Mouse (Mus musculus): ENCODE data around the gene Mast3. TPM values are rescaled to one million over a fixed set of nuclear protein-coding genes. Genes with fewer than 3 reads are reported as not detected.
A peak's percentile ranks its signal among the peaks of the same experiment; 100 is the strongest.

Mast3 gene
- polyA plus RNA-seq, 1 experiment from 2014 or later = 10.7 TPM

- 86% methylated on average over 16 of the region's 16 CpGs for WGBS
- Histone ChIP-seq H3K4me3 (ENCODE audit: low read depth, low read length) (no peak overlapping the region), H3K36me3 (ENCODE audit: control insufficient read depth, insufficient read depth, low read length) (peaks cover 32% of the 10 kb centered on the region), H3K9me3 (ENCODE audit: control insufficient read depth, low read depth, low read length) (no peaks in the 10 kb centered on the region), H3K4me2 (replicated peaks; ENCODE audit: low read depth, low read length) (no peak overlapping the region), H3K27ac (ENCODE audit: low read length) (no peak overlapping the region), H3K27me3 (ENCODE audit: control insufficient read depth, insufficient read depth, low read length) (no peaks in the 10 kb centered on the region), H3K9ac (replicated peaks; ENCODE audit: low read depth, low read length) (no peak overlapping the region), H3K4me1 (ENCODE audit: control insufficient read depth, insufficient read depth, low read length) (peaks cover 19% of the 10 kb centered on the region; the same call in 1 of the 2 replicates)
- ATAC-seq (ENCODE audit: insufficient number of reproducible peaks, insufficient read depth, low FRiP score, low read depth) = no peak
Measured at GRCm38 (mm10) chr8:70768956-70769355, 35.9 kb downstream of the Mast3 start.

- no peak for ATAC-seq (ENCODE audit: insufficient number of reproducible peaks, insufficient read depth, low FRiP score, low read depth)
- Histone ChIP-seq H3K27ac (ENCODE audit: low read length) (no peak overlapping the region), H3K9me3 (ENCODE audit: control insufficient read depth, low read depth, low read length) (no peaks in the 10 kb centered on the region), H3K4me1 (ENCODE audit: control insufficient read depth, insufficient read depth, low read length) (peaks cover 13% of the 10 kb centered on the region; the same call in 1 of the 2 replicates), H3K36me3 (ENCODE audit: control insufficient read depth, insufficient read depth, low read length) (peaks cover 32% of the 10 kb centered on the region), H3K4me2 (replicated peaks; ENCODE audit: low read depth, low read length) (no peak overlapping the region), H3K4me3 (ENCODE audit: low read depth, low read length) (no peak overlapping the region), H3K9ac (replicated peaks; ENCODE audit: low read depth, low read length) (no peak overlapping the region), H3K27me3 (ENCODE audit: control insufficient read depth, insufficient read depth, low read length) (no peaks in the 10 kb centered on the region)
- 95% methylated on average over 32 of the region's 32 CpGs for WGBS
Measured at GRCm38 (mm10) chr8:70768231-70768776, 36.5 kb downstream of the Mast3 start.

GRCm38 (mm10) chr8:70767503-70767902 is 37.4 kb downstream of the Mast3 start:
- H3K27me3 ChIP-seq (ENCODE audit: control insufficient read depth, insufficient read depth, low read length) = no peaks in the 10 kb centered on the region
- H3K4me3 ChIP-seq (ENCODE audit: low read depth, low read length) = no peak overlapping the region
- 83% methylated on average over 6 of the region's 6 CpGs for WGBS
- no peak overlapping the region for H3K27ac ChIP-seq (ENCODE audit: low read length)
- no peak overlapping the region for H3K4me2 ChIP-seq (replicated peaks; ENCODE audit: low read depth, low read length)
- peaks cover 32% of the 10 kb centered on the region for H3K36me3 ChIP-seq (ENCODE audit: control insufficient read depth, insufficient read depth, low read length)
- no peak for ATAC-seq (ENCODE audit: insufficient number of reproducible peaks, insufficient read depth, low FRiP score, low read depth)
- H3K9me3 ChIP-seq (ENCODE audit: control insufficient read depth, low read depth, low read length) = no peaks in the 10 kb centered on the region
- H3K4me1 ChIP-seq (ENCODE audit: control insufficient read depth, insufficient read depth, low read length) = peaks cover 6% of the 10 kb centered on the region; the same call in 1 of the 2 replicates
- H3K9ac ChIP-seq (replicated peaks; ENCODE audit: low read depth, low read length) = no peak overlapping the region

DNA sequence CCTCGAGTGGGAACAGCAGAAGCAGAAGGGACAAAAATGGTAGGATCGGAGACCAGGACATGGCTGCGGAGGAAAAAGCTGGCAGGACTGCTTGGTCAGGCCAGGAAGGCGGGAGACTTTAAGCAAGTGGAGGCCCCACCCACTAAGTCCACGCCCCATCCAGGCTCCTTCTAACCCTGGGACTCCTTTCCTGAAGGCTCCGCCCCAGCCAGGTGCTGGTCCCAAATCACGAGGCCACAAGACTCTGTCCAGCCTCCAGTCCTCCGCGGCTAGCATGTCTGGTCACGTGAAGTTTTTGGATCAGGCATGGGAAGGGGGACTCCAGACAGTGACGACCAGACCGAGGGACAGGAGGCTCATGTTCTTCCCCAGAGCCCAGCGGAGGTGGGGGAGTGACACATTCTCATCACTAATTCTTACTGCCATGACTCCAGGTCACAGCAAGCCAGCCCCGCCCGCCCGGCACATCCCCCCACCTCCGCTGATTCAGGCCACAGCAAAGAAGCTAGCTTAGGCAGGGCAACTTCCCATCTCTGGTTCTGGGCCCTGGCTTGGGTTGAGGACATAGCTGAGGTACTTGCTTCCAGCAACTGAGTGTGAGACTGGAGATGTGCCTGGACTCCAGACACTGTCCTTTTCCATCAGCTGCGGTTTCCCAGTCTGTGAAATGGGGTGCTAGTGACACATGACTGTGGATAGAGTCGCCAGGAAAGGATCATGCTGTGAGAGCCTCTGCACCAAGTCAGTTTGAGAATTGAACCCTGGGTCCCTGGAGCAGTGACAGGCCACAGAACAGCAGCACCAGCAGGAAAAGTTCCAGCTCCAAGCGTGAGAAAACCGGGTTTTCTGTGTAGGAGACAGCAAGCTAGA is 38.0 kb downstream of the Mast3 start:
- H3K36me3 ChIP-seq (ENCODE audit: control insufficient read depth, insufficient read depth, low read length) = peaks cover 28% of the 10 kb centered on the region
- peaks cover 6% of the 10 kb centered on the region; the same call in 1 of the 2 replicates for H3K4me1 ChIP-seq (ENCODE audit: control insufficient read depth, insufficient read depth, low read length)
- H3K4me2 ChIP-seq (replicated peaks; ENCODE audit: low read depth, low read length) = peak overlapping the region; percentile 90
- H3K4me3 ChIP-seq (ENCODE audit: low read depth, low read length) = peak overlapping the region; percentile 42
- no peaks in the 10 kb centered on the region for H3K9me3 ChIP-seq (ENCODE audit: control insufficient read depth, low read depth, low read length)
- peak; percentile 73 for ATAC-seq (ENCODE audit: insufficient number of reproducible peaks, insufficient read depth, low FRiP score, low read depth)
- H3K27me3 ChIP-seq (ENCODE audit: control insufficient read depth, insufficient read depth, low read length) = no peaks in the 10 kb centered on the region
- peak overlapping the region; percentile 72; the same call in 1 of the 2 replicates for H3K27ac ChIP-seq (ENCODE audit: low read length)
- H3K9ac ChIP-seq (replicated peaks; ENCODE audit: low read depth, low read length) = peak overlapping the region; percentile 30; the same call in 1 of the 2 replicates
- 7% methylated on average over 21 of the region's 21 CpGs for WGBS

- H3K4me1 ChIP-seq (ENCODE audit: control insufficient read depth, insufficient read depth, low read length) = peaks cover 11% of the 10 kb centered on the region; the same call in 1 of the 2 replicates
- no peaks in the 10 kb centered on the region for H3K9me3 ChIP-seq (ENCODE audit: control insufficient read depth, low read depth, low read length)
- H3K4me3 ChIP-seq (ENCODE audit: low read depth, low read length) = peak overlapping the region; percentile 42
- H3K27ac ChIP-seq (ENCODE audit: low read length) = peak overlapping the region; percentile 72; the same call in 1 of the 2 replicates
- under 1% methylated on average over 34 of the region's 34 CpGs for WGBS
- H3K36me3 ChIP-seq (ENCODE audit: control insufficient read depth, insufficient read depth, low read length) = peaks cover 20% of the 10 kb centered on the region
- H3K4me2 ChIP-seq (replicated peaks; ENCODE audit: low read depth, low read length) = peak overlapping the region; percentile 90
- ATAC-seq (ENCODE audit: insufficient number of reproducible peaks, insufficient read depth, low FRiP score, low read depth) = no peak
- no peaks in the 10 kb centered on the region for H3K27me3 ChIP-seq (ENCODE audit: control insufficient read depth, insufficient read depth, low read length)
- peak overlapping the region; percentile 30; the same call in 1 of the 2 replicates for H3K9ac ChIP-seq (replicated peaks; ENCODE audit: low read depth, low read length)
Measured at GRCm38 (mm10) chr8:70765838-70766570, 38.9 kb downstream of the Mast3 start.

DNA sequence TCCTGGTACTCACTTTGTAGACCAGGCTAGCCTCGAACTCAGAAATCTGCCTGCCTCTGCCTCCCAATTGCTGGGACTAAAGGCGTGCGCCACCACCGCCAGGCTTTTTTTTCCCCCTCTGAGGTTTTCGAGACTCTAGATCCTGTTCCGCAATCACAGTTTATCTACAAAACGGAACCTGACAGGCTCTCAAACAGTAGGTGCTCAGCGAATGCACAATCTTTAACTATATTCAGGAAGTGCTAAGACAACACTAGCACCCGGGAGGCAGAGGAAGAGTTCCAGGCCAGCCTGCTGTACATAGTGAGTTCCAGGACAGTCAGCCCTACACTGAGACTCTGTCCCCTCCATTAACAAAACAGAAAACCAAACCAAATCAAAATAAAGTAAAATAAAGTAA is 39.5 kb downstream of the Mast3 start:
- H3K36me3 ChIP-seq (ENCODE audit: control insufficient read depth, insufficient read depth, low read length) = peaks cover 13% of the 10 kb centered on the region
- ATAC-seq (ENCODE audit: insufficient number of reproducible peaks, insufficient read depth, low FRiP score, low read depth) = no peak
- no peaks in the 10 kb centered on the region for H3K27me3 ChIP-seq (ENCODE audit: control insufficient read depth, insufficient read depth, low read length)
- H3K9me3 ChIP-seq (ENCODE audit: control insufficient read depth, low read depth, low read length) = no peaks in the 10 kb centered on the region
- peak overlapping the region; percentile 53; the same call in 1 of the 2 replicates for H3K27ac ChIP-seq (ENCODE audit: low read length)
- peak overlapping the region; percentile 90 for H3K4me2 ChIP-seq (replicated peaks; ENCODE audit: low read depth, low read length)
- H3K4me1 ChIP-seq (ENCODE audit: control insufficient read depth, insufficient read depth, low read length) = peaks cover 11% of the 10 kb centered on the region; the same call in 1 of the 2 replicates
- 0 out of 2 replicates have a peak overlapping the region, but pooled peaks have one; percentile 30 for H3K9ac ChIP-seq (replicated peaks; ENCODE audit: low read depth, low read length)
- 70% methylated on average over 9 of the region's 9 CpGs for WGBS
- H3K4me3 ChIP-seq (ENCODE audit: low read depth, low read length) = peak overlapping the region; percentile 42

- WGBS = 83% methylated on average over 13 of the region's 13 CpGs
- H3K4me2 ChIP-seq (replicated peaks; ENCODE audit: low read depth, low read length) = 0 out of 2 replicates have a peak overlapping the region, but pooled peaks have one; percentile 90
Measured at GRCm38 (mm10) chr8:70764676-70765075, 40.2 kb downstream of the Mast3 start.

DNA sequence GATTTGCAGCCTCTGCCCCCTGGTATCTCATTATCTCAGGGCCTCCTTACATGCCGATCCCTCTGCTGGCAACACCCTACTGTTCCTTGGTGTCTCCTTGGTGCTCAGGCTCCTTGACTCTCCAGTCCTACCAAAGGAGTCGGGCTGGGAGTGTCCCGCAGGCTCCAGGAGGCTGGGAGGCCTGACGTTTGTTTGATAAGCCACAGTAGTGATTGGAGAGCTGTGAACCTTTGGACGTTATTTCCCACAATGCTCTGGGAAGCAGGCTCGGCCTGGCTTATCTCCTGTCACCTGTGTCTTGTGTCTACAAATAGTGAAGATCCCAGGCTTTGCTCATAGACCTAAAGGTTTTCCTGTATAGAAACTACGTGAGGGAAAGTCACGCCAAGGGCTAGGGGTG is 40.8 kb downstream of the Mast3 start:
- no peaks in the 10 kb centered on the region for H3K9me3 ChIP-seq (ENCODE audit: control insufficient read depth, low read depth, low read length)
- H3K4me1 ChIP-seq (ENCODE audit: control insufficient read depth, insufficient read depth, low read length) = peaks cover 22% of the 10 kb centered on the region; the same call in 1 of the 2 replicates
- no peak overlapping the region for H3K4me2 ChIP-seq (replicated peaks; ENCODE audit: low read depth, low read length)
- peak overlapping the region; percentile 56; the same call in 1 of the 2 replicates for H3K27ac ChIP-seq (ENCODE audit: low read length)
- no peak overlapping the region for H3K4me3 ChIP-seq (ENCODE audit: low read depth, low read length)
- peak; percentile 20; the same call in 1 of the 2 replicates for ATAC-seq (ENCODE audit: insufficient number of reproducible peaks, insufficient read depth, low FRiP score, low read depth)
- no peak overlapping the region for H3K9ac ChIP-seq (replicated peaks; ENCODE audit: low read depth, low read length)
- WGBS = 65% methylated on average over 8 of the region's 8 CpGs
- no peaks in the 10 kb centered on the region for H3K27me3 ChIP-seq (ENCODE audit: control insufficient read depth, insufficient read depth, low read length)
- H3K36me3 ChIP-seq (ENCODE audit: control insufficient read depth, insufficient read depth, low read length) = peaks cover 10% of the 10 kb centered on the region

More at GRCm38 (mm10) chr8:70764676-70765075, 40.2 kb downstream of the Mast3 start:
- no peak overlapping the region for H3K4me3 ChIP-seq (ENCODE audit: low read depth, low read length)
- no peaks in the 10 kb centered on the region for H3K27me3 ChIP-seq (ENCODE audit: control insufficient read depth, insufficient read depth, low read length)
- ATAC-seq (ENCODE audit: insufficient number of reproducible peaks, insufficient read depth, low FRiP score, low read depth) = no peak
- no peaks in the 10 kb centered on the region for H3K9me3 ChIP-seq (ENCODE audit: control insufficient read depth, low read depth, low read length)
- no peak overlapping the region for H3K9ac ChIP-seq (replicated peaks; ENCODE audit: low read depth, low read length)
- H3K36me3 ChIP-seq (ENCODE audit: control insufficient read depth, insufficient read depth, low read length) = peaks cover 10% of the 10 kb centered on the region
- peaks cover 16% of the 10 kb centered on the region; the same call in 1 of the 2 replicates for H3K4me1 ChIP-seq (ENCODE audit: control insufficient read depth, insufficient read depth, low read length)
- peak overlapping the region; percentile 58; the same call in 1 of the 2 replicates for H3K27ac ChIP-seq (ENCODE audit: low read length)
